Mouse (Mus musculus) adrenal gland, adult (tissue): ENCODE measurements around the gene Ahnak.
"Not testable (repeated sequence)": the region's sequence is repeated elsewhere in the genome, so short reads cannot be mapped to it uniquely, and the experiment has no call there.

Experiments used
- DNase-seq, 2 experiments: peaks; one replicate each; pipeline ENCODE4 v3.0.0; 2022 to 2023; ENCODE audit warnings: low spot score in 1 of 2; ENCODE audit not compliant: inconsistent age in 2 of 2

Gene Ahnak

GRCm38 (mm10) chr19:9123986-9124385, 134.9 kb downstream of the Ahnak start:
- not testable (repeated sequence) for DNase-seq
